Mouse (Mus musculus) midbrain, postnatal 0 days (tissue): ENCODE results near the gene Wtip. TPM values are rescaled to one million over a fixed set of nuclear protein-coding genes. Genes with fewer than 3 reads are reported as not detected.
"Not testable (repeated sequence)": the region's sequence is repeated elsewhere in the genome, so short reads cannot be mapped to it uniquely, and the experiment has no call there.

Experiments used
- ATAC-seq: fragments of 200-750 bp; cut with Nextera tagmentation; 2 replicates; pipeline ENCODE4 v1.8.0; 2017; ENCODE audit warnings: moderate number of reproducible peaks, mild to moderate bottlenecking, moderate TSS enrichment, moderate library complexity; ENCODE audit not compliant: low FRiP score
- DNase-seq: peaks from one replicate; pipeline ENCODE4 v3.0.0-alpha.2; 2015; ENCODE audit warnings: low spot score
- H3K27ac ChIP-seq: fragments of 300-500 bp; sonication (generic); 2 replicates; pipeline ENCODE4 v1.5.1; 2014; ENCODE audit warnings: low read depth, mild to moderate bottlenecking, low read length, mixed read lengths
- H3K27me3 ChIP-seq: fragments of 300-500 bp; sonication (generic); 2 replicates; pipeline ENCODE4 v1.6.1; 2014; ENCODE audit warnings: low read length, control low read depth, mixed read lengths; ENCODE audit not compliant: insufficient read depth
- H3K36me3 ChIP-seq: fragments of 300-500 bp; sonication (generic); 2 replicates; pipeline ENCODE4 v1.6.1; 2014; ENCODE audit warnings: low read length, control low read depth, mixed read lengths; ENCODE audit not compliant: insufficient read depth
- H3K4me1 ChIP-seq: fragments of 300-500 bp; sonication (generic); 2 replicates; pipeline ENCODE4 v1.6.1; 2014; ENCODE audit warnings: mild to moderate bottlenecking, control low read depth, antibody characterized with exemption, low read length, mixed read lengths; ENCODE audit not compliant: insufficient read depth
- H3K4me2 ChIP-seq: fragments of 300-500 bp; sonication (generic); 2 replicates; pipeline ENCODE4 v1.6.1; 2014; ENCODE audit warnings: low read depth, mild to moderate bottlenecking, low read length, mixed read lengths; ENCODE audit not compliant: poor library complexity, severe bottlenecking
- H3K4me3 ChIP-seq: fragments of 300-500 bp; sonication (generic); 2 replicates; pipeline ENCODE4 v1.5.1; 2014; ENCODE audit warnings: low read depth, mild to moderate bottlenecking, low read length, moderate library complexity
- H3K9ac ChIP-seq: fragments of 300-500 bp; sonication (generic); replicated peaks from 2 replicates; pipeline ENCODE4 v1.6.1; 2014; ENCODE audit warnings: mild to moderate bottlenecking, low read length, moderate library complexity, mixed read lengths; ENCODE audit not compliant: poor library complexity, severe bottlenecking
- H3K9me3 ChIP-seq: fragments of 300-500 bp; sonication (generic); 2 replicates; pipeline ENCODE4 v1.6.1; 2016; ENCODE audit warnings: low read length, control low read depth
- CTCF ChIP-seq: IDR thresholded peaks from 2 replicates; pipeline ENCODE4 v1.5.1; 2016; ENCODE audit warnings: antibody characterized with exemption, mild to moderate bottlenecking
- WGBS: fragments of 180-500 bp; shearing (Covaris S2); extraction: QIAGEN DNeasy Blood & Tissue Kit; methylation state at CpG from one replicate; pipeline ENCODE4 v1.1.7; 2014; 5-methylcytosine and 5-hydroxymethylcytosine counted together
- polyA plus RNA-seq: library from polyadenylated mRNA; unstranded; fragments of >200 nt; fragmentation: Nextera tagmentation; extraction: Ambion mirVana; gene quantifications from 2 replicates; pipeline ENCODE4 v1.2.1, GENCODE M21; 2015
- total RNA-seq: library from RNA; depleted of rRNA; stranded (reverse); fragments of >200 nt; gene quantifications from 2 replicates; pipeline ENCODE4 v1.2.3, GENCODE M21; 2014; rRNA removed

Wtip gene
- total RNA-seq (31.0 and 37.2 TPM in 2 replicates), polyA plus RNA-seq (2.1 and 2.5 TPM in 2 replicates)

- peak within 1 kb of the TSS; percentile 69 for H3K27ac ChIP-seq
- peak within 1 kb of the TSS; percentile 81 for H3K4me2 ChIP-seq
- 2% methylated on average over 31 of the region's 65 CpGs for WGBS
- H3K9ac ChIP-seq = peak within 1 kb of the TSS; percentile 94
- ATAC-seq (peak; percentile 82), DNase-seq (peak; percentile 85)
- H3K36me3 ChIP-seq = no peaks in the 10 kb centered on the region
- no peak for TF ChIP-seq CTCF
- no peaks in the 10 kb centered on the region for H3K27me3 ChIP-seq
- peak within 1 kb of the TSS; percentile 79 for H3K4me3 ChIP-seq
- no peaks in the 10 kb centered on the region for H3K9me3 ChIP-seq
- H3K4me1 ChIP-seq = peaks cover 9% of the 10 kb centered on the region; the same call in 1 of the 2 replicates
Measured at GRCm38 (mm10) chr7:34133117-34133762, at the start of gene Wtip. Wtip (minus strand) TSS chr7:34133268.

- not testable (repeated sequence) for DNase-seq, ATAC-seq, H3K36me3 ChIP-seq, H3K4me2 ChIP-seq, H3K4me1 ChIP-seq, H3K9ac ChIP-seq, H3K27ac ChIP-seq, H3K4me3 ChIP-seq, H3K27me3 ChIP-seq, H3K9me3 ChIP-seq
- 80% methylated on average over 6 of the region's 6 CpGs for WGBS
Measured at GRCm38 (mm10) chr7:34176241-34176640, 43.2 kb upstream of the Wtip start.

GRCm38 (mm10) chr7:34172251-34172650, 39.2 kb upstream of the Wtip start:
- Histone ChIP-seq H3K4me2 (no peak overlapping the region), H3K4me3 (no peak overlapping the region), H3K9ac (no peak overlapping the region), H3K36me3 (no peaks in the 10 kb centered on the region), H3K27me3 (no peaks in the 10 kb centered on the region), H3K27ac (no peak overlapping the region), H3K4me1 (no peaks in the 10 kb centered on the region), H3K9me3 (no peaks in the 10 kb centered on the region)
- no peak for DNase-seq
- ATAC-seq = no peak
- TF ChIP-seq CTCF = 0 out of 2 replicates have a peak, but pooled peaks have one; percentile 11
- 67% methylated on average over 1 of the region's 1 CpGs for WGBS

DNA sequence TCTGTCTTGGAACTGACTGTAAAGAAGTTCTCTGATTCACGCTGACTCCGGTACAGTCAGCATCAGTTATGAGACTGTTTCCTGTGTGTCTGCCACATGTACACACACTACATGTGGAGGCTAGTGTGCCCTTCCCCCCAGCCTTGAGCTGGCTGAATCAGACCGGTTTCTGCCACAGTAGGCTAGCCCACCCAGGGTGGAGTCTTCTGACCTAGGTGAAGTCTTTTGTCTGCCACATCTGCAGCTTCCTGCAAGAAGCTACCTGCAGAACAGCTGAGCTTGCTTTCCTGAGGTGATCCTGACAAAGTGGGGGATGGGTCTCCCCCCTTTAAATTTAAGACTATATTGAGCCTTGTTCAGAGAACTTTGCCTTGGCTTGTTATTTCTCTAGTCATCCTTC, 36.4 kb upstream of the Wtip start, which contains the start of gene Uba2:
Uba2 (minus strand) TSS at position 146 of the 400 bp plus-strand sequence.
- Histone ChIP-seq H3K9me3 (no peaks in the 10 kb centered on the region), H3K4me3 (peak within 1 kb of the TSS; percentile 88), H3K4me2 (peak within 1 kb of the TSS; percentile 65), H3K27me3 (no peaks in the 10 kb centered on the region), H3K9ac (peak within 1 kb of the TSS; percentile 90), H3K27ac (peak within 1 kb of the TSS; percentile 84), H3K36me3 (no peaks in the 10 kb centered on the region), H3K4me1 (no peaks in the 10 kb centered on the region)
- WGBS = 81% methylated on average over 3 of the region's 3 CpGs
- DNase-seq (no peak), ATAC-seq (no peak)
- no peak for TF ChIP-seq CTCF

DNA sequence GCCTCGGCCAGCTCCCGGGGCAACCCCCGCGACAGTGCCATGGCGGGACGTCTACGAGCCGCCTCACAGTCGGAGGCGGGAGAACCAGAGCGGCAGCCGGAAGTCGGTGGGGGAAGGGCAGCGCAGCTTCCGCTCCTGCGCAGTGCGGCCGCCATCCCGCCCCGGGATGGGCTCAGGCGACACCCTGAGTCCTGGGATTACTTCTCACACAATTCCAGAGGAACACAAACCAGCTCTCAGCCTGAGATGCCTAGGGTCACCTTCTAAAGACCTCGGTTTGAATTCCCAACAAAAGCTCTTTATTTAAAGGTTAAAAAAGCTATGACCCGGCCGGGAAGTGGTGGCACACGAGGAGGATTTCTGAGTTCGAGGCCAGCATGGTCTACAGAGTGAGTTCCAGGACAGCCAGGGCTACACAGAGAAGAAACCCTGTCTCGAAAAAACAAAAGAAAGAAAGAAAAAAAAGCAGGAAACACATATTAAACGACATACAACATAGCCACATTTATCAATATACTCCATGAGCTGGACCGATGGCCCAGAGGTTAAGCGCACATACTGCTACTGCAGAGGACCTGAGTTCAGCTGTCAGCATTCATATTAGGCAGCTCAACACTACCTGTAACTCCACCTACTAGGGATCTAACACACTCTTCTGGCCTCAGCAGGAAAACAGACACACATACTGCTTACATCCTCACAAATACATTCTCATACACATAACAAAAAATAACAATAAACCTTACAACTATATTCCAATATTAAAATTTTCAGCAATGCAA, 35.6 kb upstream of the Wtip start:
- DNase-seq = peak; percentile 91
- peak overlapping the region; percentile 65 for H3K4me2 ChIP-seq
- H3K9ac ChIP-seq = peak overlapping the region; percentile 90
- 9% methylated on average over 30 of the region's 30 CpGs for WGBS
- peak; percentile 95 for ATAC-seq
- no peaks in the 10 kb centered on the region for H3K9me3 ChIP-seq
- no peaks in the 10 kb centered on the region for H3K4me1 ChIP-seq
- no peaks in the 10 kb centered on the region for H3K27me3 ChIP-seq
- TF ChIP-seq CTCF = no peak
- H3K36me3 ChIP-seq = peaks cover 3% of the 10 kb centered on the region; the same call in 1 of the 2 replicates
- H3K4me3 ChIP-seq = peak overlapping the region; percentile 88
- H3K27ac ChIP-seq = peak overlapping the region; percentile 84
